Mouse (Mus musculus) testis, adult 2 months (tissue): ENCODE measurements around the gene Slc7a8.

Experiments used
- CTCF ChIP-seq: fragments of 200-500 bp; IDR thresholded peaks from 2 replicates; pipeline ENCODE4 v1.5.1; 2012; ENCODE audit warnings: low read depth, mild to moderate bottlenecking, inconsistent platforms, low read length, moderate library complexity; ENCODE audit not compliant: control insufficient read depth, insufficient read depth, insufficient replicate concordance
- POLR2A ChIP-seq: fragments of 200-500 bp; IDR thresholded peaks from 2 replicates; pipeline ENCODE4 v1.6.1; 2012; ENCODE audit warnings: low read depth, mild to moderate bottlenecking, inconsistent platforms, low read length, moderate library complexity; ENCODE audit not compliant: control insufficient read depth

DNA sequence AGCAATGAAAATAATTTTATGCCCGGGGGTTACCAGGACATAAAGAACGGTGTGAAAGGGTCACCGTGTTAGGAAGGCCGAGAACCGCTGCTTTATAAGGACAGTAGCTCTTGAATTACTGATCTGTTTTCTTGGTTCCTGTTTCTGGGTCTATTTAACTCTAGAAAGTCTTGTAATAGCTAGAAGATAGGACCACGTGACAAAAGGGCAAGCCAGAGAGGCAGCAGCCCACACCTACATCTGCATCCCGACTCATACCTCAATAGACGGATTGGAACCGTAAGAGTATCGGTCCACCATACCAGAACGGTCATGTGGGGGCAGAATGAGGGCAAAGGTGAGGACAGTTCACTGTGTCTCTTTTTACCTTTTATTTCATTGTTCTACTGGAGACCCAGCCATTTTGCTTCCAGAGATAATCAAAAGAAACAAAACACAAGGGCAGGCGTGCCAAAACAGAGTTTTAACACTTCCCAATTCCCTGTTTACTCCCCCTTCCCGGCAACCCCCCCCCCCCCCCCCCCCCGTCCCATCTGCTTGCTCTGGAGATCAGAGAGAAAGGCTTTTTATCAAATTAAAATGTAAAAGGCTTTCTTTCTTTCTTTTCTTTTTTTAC is 27.7 kb downstream of the Slc7a8 start:
- TF ChIP-seq CTCF = no peak
- no peak for TF ChIP-seq POLR2A
